Mouse (Mus musculus) frontal cortex, postnatal 10 days (tissue): ENCODE data around the gene Ubqln4.
"Not testable (repeated sequence)": the region's sequence is repeated elsewhere in the genome, so short reads cannot be mapped to it uniquely, and the experiment has no call there.

Source experiments
- DNase-seq, 2 experiments: peaks; one replicate each; pipeline ENCODE4 v3.0.0; 2022; ENCODE audit warnings: low spot score in 2 of 2, mixed read lengths in 1 of 2

The Ubqln4 gene

GRCm38 (mm10) chr3:88596547-88596946, 43.0 kb downstream of the Ubqln4 start:
- DNase-seq: not testable (repeated sequence)

DNA sequence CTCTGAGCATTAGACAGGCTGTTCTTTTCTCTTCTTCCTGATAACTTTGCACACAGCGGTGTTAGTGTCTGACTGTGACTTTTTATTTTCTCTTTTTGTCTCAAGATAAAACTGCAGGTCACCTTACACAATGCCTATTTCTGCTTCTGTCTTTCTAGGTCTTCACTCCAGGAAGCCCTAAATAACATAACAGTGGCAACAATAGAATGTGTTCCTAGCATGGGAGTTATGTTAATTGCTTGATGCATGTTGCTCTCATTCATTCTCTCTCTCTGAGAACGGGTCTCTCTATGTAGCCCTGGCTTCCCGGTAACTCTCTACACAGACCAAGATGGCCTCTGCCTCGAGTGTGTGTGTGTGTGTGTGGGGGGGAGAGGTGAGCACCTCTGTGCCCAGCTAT, 48.9 kb downstream of the Ubqln4 start:
- DNase-seq: no peak

- no peak for DNase-seq
Measured at GRCm38 (mm10) chr3:88603714-88604161, 50.2 kb downstream of the Ubqln4 start.

- no peak for DNase-seq
Measured at GRCm38 (mm10) chr3:88604863-88605262, 51.3 kb downstream of the Ubqln4 start.

GRCm38 (mm10) chr3:88605666-88606065, 52.1 kb downstream of the Ubqln4 start, which contains the start of gene Arhgef2:
TSS of gene Arhgef2 (plus strand) at chr3:88605966.
- not testable (repeated sequence) for DNase-seq

- peak; percentile 73 to 84 for DNase-seq
Measured at GRCm38 (mm10) chr3:88607065-88607757, 53.7 kb downstream of the Ubqln4 start.

DNA sequence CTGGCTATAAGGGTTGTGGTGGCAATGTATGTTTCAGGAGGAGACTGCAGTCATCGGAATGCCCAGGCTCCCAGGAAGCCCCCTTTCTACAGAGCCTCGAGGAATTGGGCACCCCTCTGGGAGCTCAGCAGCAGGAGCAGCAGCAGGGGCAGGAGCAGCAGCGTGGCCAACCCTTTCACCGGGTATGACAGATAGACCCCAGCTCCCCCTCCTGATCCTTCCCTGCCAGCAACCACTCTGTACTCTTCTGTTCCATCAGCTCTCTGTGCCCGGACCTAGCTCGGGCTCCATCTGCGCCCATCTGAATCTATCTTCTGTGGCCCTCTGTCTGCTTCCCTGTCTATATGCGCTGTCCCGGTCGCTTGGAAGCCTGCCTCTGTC, 54.2 kb downstream of the Ubqln4 start:
- DNase-seq: no peak

DNA sequence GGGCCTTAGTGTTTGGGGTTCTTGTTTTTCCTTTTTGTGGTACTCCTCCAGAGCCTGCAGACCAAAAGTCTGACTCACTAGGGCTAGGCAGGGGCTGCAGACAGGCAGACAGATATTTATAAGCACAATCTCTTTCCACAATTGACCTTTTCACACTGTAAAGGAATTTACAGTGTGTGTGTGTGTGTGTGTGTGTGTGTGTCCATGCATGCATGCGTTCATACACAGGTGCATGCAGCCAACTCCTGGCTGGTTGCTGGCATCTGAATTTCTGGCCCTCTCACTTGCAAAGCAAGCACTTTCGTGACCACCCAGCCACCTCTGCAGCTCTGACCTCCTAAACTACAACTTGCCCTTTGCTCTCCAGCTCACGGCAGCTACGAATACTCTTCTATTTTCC, 55.5 kb downstream of the Ubqln4 start:
- no peak for DNase-seq

DNA sequence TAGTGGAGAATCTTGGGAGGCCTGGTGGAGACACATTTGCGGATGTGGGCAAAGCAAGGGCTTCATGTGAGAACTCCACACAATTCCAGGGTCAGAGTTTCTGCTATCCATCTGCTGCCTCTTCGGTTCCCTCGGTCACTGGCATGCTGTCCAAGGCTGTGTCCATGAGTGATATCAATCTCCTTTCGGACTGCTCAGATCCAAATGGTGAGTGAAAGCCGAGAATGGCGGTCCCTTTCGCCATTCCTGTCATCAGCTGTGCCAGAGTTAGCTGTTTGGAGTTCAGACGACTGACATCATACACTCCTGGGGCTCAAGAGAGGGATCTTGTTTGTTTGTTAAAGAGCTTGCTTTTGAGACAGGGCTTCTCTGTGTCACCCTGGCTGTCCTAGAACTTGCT, 60.9 kb downstream of the Ubqln4 start:
- DNase-seq: no peak

- no peak for DNase-seq
Measured at GRCm38 (mm10) chr3:88615117-88615516, 61.6 kb downstream of the Ubqln4 start.

DNA sequence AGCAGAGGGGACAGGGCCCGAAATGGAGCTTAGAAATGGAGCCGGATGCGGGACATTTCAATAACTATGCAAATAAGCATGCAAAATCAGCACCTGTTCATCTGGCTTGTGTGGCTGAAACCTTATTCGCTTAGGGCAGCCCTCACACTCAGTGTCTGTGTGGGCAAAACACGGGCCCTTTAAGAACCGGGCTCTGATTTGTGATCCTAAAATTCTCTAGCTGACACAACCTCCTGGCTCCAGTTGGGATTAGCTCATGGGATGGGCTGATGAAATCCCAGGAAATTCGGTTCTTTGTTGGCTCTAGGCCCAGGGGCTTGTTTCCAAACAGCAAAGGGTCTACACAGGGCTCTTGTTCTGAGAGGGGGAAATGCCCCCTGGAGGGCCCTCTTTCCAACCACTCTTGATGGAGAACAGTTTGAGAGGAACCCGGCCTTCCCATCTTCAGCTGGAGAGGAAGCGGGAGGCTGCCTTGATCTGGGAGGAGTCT, 62.4 kb downstream of the Ubqln4 start:
- DNase-seq: peak in 1 of 2 experiments; percentile 9

DNA sequence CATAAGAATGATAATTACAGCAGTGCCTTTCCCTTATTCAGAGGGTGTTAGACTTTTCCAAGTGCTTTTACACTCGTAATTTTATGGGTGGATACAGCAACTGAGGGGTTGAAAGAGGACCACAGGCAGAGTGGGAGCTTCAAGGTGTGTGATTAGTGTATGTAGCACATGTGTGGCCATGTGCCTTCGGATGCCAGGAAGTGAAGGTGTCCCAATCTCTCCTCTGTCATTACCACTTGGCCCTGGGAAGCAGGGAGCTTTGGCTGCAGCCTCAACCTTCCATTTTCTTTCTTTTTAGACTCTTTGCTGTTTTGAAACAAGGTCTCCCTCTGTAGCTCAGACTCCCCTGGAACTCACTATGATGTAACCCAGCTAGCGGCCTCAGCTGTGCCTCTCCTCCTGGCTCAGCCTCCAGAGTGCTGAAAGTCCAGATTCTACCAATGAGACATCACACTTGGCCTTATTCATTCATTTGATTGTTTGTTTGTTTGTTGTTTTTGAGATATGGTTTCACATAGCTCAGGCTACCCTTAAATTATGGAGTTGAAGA, 63.5 kb downstream of the Ubqln4 start:
- no peak for DNase-seq

GRCm38 (mm10) chr3:88618074-88618871, 64.7 kb downstream of the Ubqln4 start:
- DNase-seq: peak in 1 of 2 experiments; percentile 13
